Mouse (Mus musculus) ES-E14 (cell line): ENCODE measurements around the gene Sh3gl1.

Experiments
- CHD2 ChIP-seq: IDR thresholded peaks from 2 replicates; pipeline ENCODE4 v1.6.1; 2014; ENCODE audit warnings: mild to moderate bottlenecking, low read depth, low read length, inconsistent platforms
- HCFC1 ChIP-seq: IDR thresholded peaks from 2 replicates; pipeline ENCODE4 v1.6.1; 2012; ENCODE audit warnings: low read length, inconsistent platforms, borderline replicate concordance; ENCODE audit not compliant: insufficient read depth
- ZC3H11A ChIP-seq: IDR thresholded peaks from 2 replicates; pipeline ENCODE4 v1.6.1; 2012; ENCODE audit warnings: low read depth, mild to moderate bottlenecking, inconsistent platforms, low read length, borderline replicate concordance

- TF ChIP-seq HCFC1 (no peak), ZC3H11A (no peak), CHD2 (no peak)
These were observed 3.6 kb downstream of the Sh3gl1 start for GRCm38 (mm10) chr17:56032831-56033230.
